Mouse (Mus musculus): ENCODE data around the gene Psmb4.
A peak's percentile ranks its signal among the peaks of the same experiment; 100 is the strongest.

DNA sequence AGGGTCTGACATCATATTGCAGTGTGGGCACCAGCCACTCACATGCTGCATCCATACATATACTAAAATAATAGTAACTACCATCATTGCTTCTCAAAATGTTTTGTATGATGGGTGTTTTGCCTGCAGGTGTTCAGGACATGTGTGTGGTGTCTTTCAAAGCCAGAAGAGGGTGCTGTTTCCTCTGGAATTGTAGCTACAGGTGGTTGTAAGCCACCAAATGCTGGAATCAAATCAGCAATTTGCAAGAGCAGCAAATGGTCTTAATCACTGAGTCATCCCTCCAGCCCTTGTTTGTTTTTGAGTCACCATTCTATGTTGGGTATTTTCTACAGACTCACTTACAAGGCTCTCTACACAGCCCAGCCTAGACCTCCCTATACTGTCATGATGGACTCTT, 1.8 kb upstream of the Psmb4 start:
- TF ChIP-seq POLR2A (IDR thresholded peaks at IDR 0.05; ENCODE audit: low read depth, low read length): no peak
- TF ChIP-seq CTCF (conservative IDR thresholded peaks at IDR 0.05; ENCODE audit: insufficient read depth, insufficient read length, low read depth, low read length): peak; percentile 55
